Mouse (Mus musculus): ENCODE results near the gene Fig4. TPM values are rescaled to one million over a fixed set of nuclear protein-coding genes. Genes with fewer than 3 reads are reported as not detected.

Fig4 gene
- polyA plus RNA-seq, 1 experiment from 2014 or later, result 17.0 TPM

GRCm38 (mm10) chr10:41204637-41205315 is 98.3 kb downstream of the Fig4 start:
- Histone ChIP-seq H3K4me2 (no peak overlapping the region), H3K9ac (no peak overlapping the region), H3K27ac (no peak overlapping the region), H3K9me3 (no peaks in the 10 kb centered on the region), H3K4me1 (no peaks in the 10 kb centered on the region), H3K27me3 (no peaks in the 10 kb centered on the region), H3K36me3 (no peaks in the 10 kb centered on the region), H3K4me3 (no peak overlapping the region)
- ATAC-seq (ENCODE audit: insufficient number of reproducible peaks, low FRiP score, low TSS enrichment, low read depth), result no peak
- WGBS, result 72% methylated on average over 11 of the region's 11 CpGs

DNA sequence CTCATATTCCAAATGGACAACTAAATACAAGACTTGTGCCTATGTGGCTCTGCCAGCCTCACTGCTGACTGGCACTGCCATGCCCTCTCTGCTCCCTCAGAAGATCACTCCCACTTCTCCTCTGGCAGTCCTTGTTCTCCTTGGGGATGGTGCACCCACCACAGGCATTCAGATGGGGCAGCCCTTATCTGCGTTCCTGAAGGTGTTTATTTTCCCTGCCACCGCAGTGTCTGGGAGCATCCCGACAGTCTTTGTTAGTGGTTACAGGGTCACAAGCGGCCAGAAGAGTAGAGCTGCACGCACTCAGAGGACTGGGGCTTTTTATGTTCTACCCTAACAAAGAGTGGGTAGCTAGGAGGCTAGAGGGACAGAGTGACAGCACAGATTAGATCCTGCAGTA is 98.9 kb downstream of the Fig4 start:
- Histone ChIP-seq H3K9ac (no peak overlapping the region), H3K4me2 (no peak overlapping the region), H3K36me3 (no peaks in the 10 kb centered on the region), H3K4me1 (no peaks in the 10 kb centered on the region), H3K27me3 (no peaks in the 10 kb centered on the region), H3K9me3 (no peaks in the 10 kb centered on the region), H3K27ac (no peak overlapping the region), H3K4me3 (no peak overlapping the region)
- 57% methylated on average over 5 of the region's 5 CpGs for WGBS
- ATAC-seq (ENCODE audit: insufficient number of reproducible peaks, low FRiP score, low TSS enrichment, low read depth), result no peak

DNA sequence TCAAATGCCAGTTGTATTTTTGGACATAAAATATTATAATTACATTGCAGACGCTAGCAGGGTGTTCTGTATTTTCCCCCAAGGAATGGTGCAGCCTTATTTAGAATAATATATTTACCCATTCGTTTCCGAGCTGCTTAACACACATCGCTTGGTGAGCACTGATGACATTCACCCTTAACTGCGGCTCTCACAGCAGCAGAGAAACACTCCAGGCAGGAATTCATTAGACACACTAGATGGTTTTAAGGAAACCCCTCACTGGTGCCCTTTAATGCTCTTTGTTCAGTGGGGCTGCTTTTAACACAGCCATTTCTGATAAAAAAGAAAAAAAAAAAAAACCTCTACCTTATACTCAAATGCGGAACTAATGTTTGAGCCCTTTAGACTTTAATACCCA is 104.3 kb downstream of the Fig4 start:
- Histone ChIP-seq H3K9ac (no peak overlapping the region), H3K4me3 (no peak overlapping the region), H3K9me3 (no peaks in the 10 kb centered on the region), H3K4me1 (no peaks in the 10 kb centered on the region), H3K36me3 (no peaks in the 10 kb centered on the region), H3K27ac (no peak overlapping the region), H3K27me3 (no peaks in the 10 kb centered on the region), H3K4me2 (no peak overlapping the region)
- WGBS, result 65% methylated on average over 6 of the region's 6 CpGs
- ATAC-seq (ENCODE audit: insufficient number of reproducible peaks, low FRiP score, low TSS enrichment, low read depth), result no peak

GRCm38 (mm10) chr10:41197788-41198187 is 105.3 kb downstream of the Fig4 start:
- 93% methylated on average over 5 of the region's 5 CpGs for WGBS

DNA sequence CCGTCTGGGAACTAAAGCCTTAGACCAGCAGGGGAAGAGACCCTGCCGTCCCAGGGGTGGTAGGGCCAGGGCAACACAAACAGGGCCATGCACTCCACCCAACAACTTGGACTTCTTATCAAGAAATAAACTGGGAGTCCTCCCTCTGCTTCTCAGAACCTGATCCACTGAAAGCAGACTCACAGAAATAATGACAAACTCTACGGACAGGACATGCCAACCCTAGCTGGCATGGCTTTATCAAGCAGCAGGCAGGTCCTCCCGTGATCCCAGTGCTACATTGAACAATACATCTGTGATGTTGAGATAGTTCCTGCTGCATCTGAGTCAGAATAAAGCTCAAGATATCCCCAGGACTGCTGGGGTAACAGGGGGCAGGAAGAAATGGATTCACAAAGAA is 106.8 kb downstream of the Fig4 start:
- no peak overlapping the region for H3K27ac ChIP-seq
- 77% methylated on average over 4 of the region's 4 CpGs for WGBS
- no peaks in the 10 kb centered on the region for H3K4me1 ChIP-seq
- H3K4me3 ChIP-seq, result no peak overlapping the region
- H3K4me2 ChIP-seq, result no peak overlapping the region
- H3K27me3 ChIP-seq, result no peaks in the 10 kb centered on the region
- no peaks in the 10 kb centered on the region for H3K36me3 ChIP-seq
- no peak for ATAC-seq (ENCODE audit: insufficient number of reproducible peaks, low FRiP score, low TSS enrichment, low read depth)
- H3K9me3 ChIP-seq, result no peaks in the 10 kb centered on the region
- H3K9ac ChIP-seq, result no peak overlapping the region

More at GRCm38 (mm10) chr10:41197788-41198187, 105.3 kb downstream of the Fig4 start:
- Histone ChIP-seq H3K9ac (no peak overlapping the region), H3K27ac (no peak overlapping the region), H3K36me3 (no peaks in the 10 kb centered on the region), H3K4me2 (no peak overlapping the region), H3K4me1 (no peaks in the 10 kb centered on the region), H3K9me3 (no peaks in the 10 kb centered on the region), H3K27me3 (no peaks in the 10 kb centered on the region), H3K4me3 (no peak overlapping the region)
- no peak for ATAC-seq (ENCODE audit: insufficient number of reproducible peaks, low FRiP score, low TSS enrichment, low read depth)

- H3K4me2 ChIP-seq, result no peak overlapping the region
- H3K27ac ChIP-seq, result no peak overlapping the region
- no peaks in the 10 kb centered on the region for H3K4me1 ChIP-seq
- no peak overlapping the region for H3K4me3 ChIP-seq
- 72% methylated on average over 3 of the region's 3 CpGs for WGBS
- no peak overlapping the region for H3K9ac ChIP-seq
- no peaks in the 10 kb centered on the region for H3K9me3 ChIP-seq
- peaks cover 5% of the 10 kb centered on the region for H3K36me3 ChIP-seq
- H3K27me3 ChIP-seq, result no peaks in the 10 kb centered on the region
- ATAC-seq (ENCODE audit: insufficient number of reproducible peaks, low FRiP score, low TSS enrichment, low read depth), result no peak
Measured at GRCm38 (mm10) chr10:41189392-41189791, 113.7 kb downstream of the Fig4 start.

- WGBS, result 67% methylated on average over 3 of the region's 3 CpGs
- H3K27me3 ChIP-seq, result no peaks in the 10 kb centered on the region
- no peaks in the 10 kb centered on the region for H3K9me3 ChIP-seq
- no peak overlapping the region for H3K4me3 ChIP-seq
- H3K36me3 ChIP-seq, result peaks cover 5% of the 10 kb centered on the region
- ATAC-seq (ENCODE audit: insufficient number of reproducible peaks, low FRiP score, low TSS enrichment, low read depth), result no peak
- no peak overlapping the region for H3K27ac ChIP-seq
- H3K4me1 ChIP-seq, result no peaks in the 10 kb centered on the region
- H3K4me2 ChIP-seq, result no peak overlapping the region
- no peak overlapping the region for H3K9ac ChIP-seq
Measured at GRCm38 (mm10) chr10:41183975-41184374, 119.1 kb downstream of the Fig4 start.

DNA sequence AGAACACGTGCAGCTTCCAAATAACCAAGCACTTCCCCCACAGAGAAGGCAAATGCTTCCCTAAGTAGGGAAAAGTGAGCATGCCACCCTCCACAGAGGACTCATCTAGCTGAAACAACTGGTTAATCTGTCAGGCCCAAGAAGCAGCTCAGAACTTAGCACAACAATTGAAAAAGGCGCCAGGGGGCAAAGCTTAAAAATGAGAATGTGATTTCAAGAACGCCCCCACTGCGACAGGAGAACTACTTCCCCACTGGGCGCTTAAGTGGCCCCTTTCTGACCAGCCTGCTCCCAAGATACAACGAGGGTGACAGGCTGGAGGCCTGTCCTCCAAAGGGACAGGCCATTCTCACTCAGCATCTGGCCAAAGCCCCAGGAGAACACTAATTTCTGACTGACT is 120.4 kb downstream of the Fig4 start:
- H3K27ac ChIP-seq, result no peak overlapping the region
- H3K36me3 ChIP-seq, result no peaks in the 10 kb centered on the region; the same call in 1 of the 2 replicates
- ATAC-seq (ENCODE audit: insufficient number of reproducible peaks, low FRiP score, low TSS enrichment, low read depth), result no peak
- H3K9me3 ChIP-seq, result no peaks in the 10 kb centered on the region
- H3K4me2 ChIP-seq, result no peak overlapping the region
- H3K9ac ChIP-seq, result no peak overlapping the region
- no peaks in the 10 kb centered on the region for H3K4me1 ChIP-seq
- no peaks in the 10 kb centered on the region for H3K27me3 ChIP-seq
- no peak overlapping the region for H3K4me3 ChIP-seq
- WGBS, result 23% methylated on average over 6 of the region's 6 CpGs

- H3K9me3 ChIP-seq, result no peaks in the 10 kb centered on the region
Measured at GRCm38 (mm10) chr10:41166141-41166540, 136.9 kb downstream of the Fig4 start.

DNA sequence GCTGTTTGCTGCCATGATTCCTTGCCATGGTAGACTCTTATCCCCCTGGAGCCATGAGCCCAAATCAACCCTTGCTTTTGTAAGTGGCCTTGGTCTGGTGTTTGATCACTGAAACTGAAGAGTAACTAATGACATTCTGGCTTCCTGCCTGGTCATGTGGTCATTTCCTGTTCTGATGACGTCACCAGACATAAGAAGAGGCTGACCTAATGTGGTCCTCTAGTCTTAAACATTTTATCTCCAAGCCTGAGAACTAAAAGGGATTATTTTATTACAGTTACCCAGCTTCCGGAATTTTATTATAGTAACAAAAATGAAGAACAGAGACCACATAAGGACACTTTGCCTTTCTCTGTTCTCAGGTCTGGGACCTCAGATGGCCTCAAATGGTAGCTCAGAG is 140.0 kb downstream of the Fig4 start:
- no peak overlapping the region for H3K27ac ChIP-seq
- H3K9ac ChIP-seq, result no peak overlapping the region
- H3K27me3 ChIP-seq, result no peaks in the 10 kb centered on the region
- no peak overlapping the region for H3K4me3 ChIP-seq
- WGBS, result 58% methylated on average over 2 of the region's 2 CpGs
- H3K9me3 ChIP-seq, result no peaks in the 10 kb centered on the region
- H3K36me3 ChIP-seq, result no peaks in the 10 kb centered on the region
- H3K4me1 ChIP-seq, result no peaks in the 10 kb centered on the region
- no peak for ATAC-seq (ENCODE audit: insufficient number of reproducible peaks, low FRiP score, low TSS enrichment, low read depth)
- H3K4me2 ChIP-seq, result no peak overlapping the region

More at GRCm38 (mm10) chr10:41166141-41166540, 136.9 kb downstream of the Fig4 start:
- no peaks in the 10 kb centered on the region for H3K36me3 ChIP-seq
- H3K27ac ChIP-seq, result no peak overlapping the region
- no peak overlapping the region for H3K9ac ChIP-seq
- no peaks in the 10 kb centered on the region for H3K27me3 ChIP-seq
- no peak overlapping the region for H3K4me2 ChIP-seq
- ATAC-seq (ENCODE audit: insufficient number of reproducible peaks, low FRiP score, low TSS enrichment, low read depth), result no peak
- no peak overlapping the region for H3K4me3 ChIP-seq
- 90% methylated on average over 5 of the region's 5 CpGs for WGBS
- no peaks in the 10 kb centered on the region for H3K4me1 ChIP-seq

DNA sequence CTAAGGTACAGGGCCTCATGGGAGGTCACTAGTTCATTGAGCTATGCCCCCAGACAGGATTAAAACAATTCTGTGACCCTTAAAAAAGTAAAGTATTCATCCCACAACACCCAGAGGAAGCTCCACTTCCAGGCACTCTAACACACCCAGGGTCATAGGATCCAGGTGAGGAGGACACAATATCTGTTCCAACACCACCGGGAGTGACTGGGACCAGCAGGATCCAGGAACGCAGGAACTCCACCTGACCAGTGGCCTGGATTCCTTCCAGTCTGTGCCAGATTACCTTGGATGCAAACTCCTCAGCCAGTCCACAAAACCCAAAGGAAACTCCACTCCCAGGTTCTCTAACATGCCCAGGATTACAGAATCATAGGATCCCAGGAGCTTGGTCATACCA is 145.8 kb downstream of the Fig4 start:
- Histone ChIP-seq H3K27me3 (no peaks in the 10 kb centered on the region), H3K27ac (no peak overlapping the region), H3K4me3 (no peak overlapping the region), H3K4me2 (no peak overlapping the region), H3K9me3 (no peaks in the 10 kb centered on the region), H3K36me3 (no peaks in the 10 kb centered on the region), H3K4me1 (no peaks in the 10 kb centered on the region), H3K9ac (no peak overlapping the region)
- ATAC-seq (ENCODE audit: insufficient number of reproducible peaks, low FRiP score, low TSS enrichment, low read depth), result no peak
- 75% methylated on average over 2 of the region's 2 CpGs for WGBS

GRCm38 (mm10) chr10:41156693-41157092 is 146.4 kb downstream of the Fig4 start:
- Histone ChIP-seq H3K27ac (no peak overlapping the region), H3K4me3 (no peak overlapping the region), H3K9ac (no peak overlapping the region), H3K36me3 (no peaks in the 10 kb centered on the region), H3K4me1 (no peaks in the 10 kb centered on the region), H3K4me2 (no peak overlapping the region), H3K9me3 (no peaks in the 10 kb centered on the region), H3K27me3 (no peaks in the 10 kb centered on the region)
- WGBS, result 83% methylated on average over 1 of the region's 1 CpGs
- no peak for ATAC-seq (ENCODE audit: insufficient number of reproducible peaks, low FRiP score, low TSS enrichment, low read depth)

DNA sequence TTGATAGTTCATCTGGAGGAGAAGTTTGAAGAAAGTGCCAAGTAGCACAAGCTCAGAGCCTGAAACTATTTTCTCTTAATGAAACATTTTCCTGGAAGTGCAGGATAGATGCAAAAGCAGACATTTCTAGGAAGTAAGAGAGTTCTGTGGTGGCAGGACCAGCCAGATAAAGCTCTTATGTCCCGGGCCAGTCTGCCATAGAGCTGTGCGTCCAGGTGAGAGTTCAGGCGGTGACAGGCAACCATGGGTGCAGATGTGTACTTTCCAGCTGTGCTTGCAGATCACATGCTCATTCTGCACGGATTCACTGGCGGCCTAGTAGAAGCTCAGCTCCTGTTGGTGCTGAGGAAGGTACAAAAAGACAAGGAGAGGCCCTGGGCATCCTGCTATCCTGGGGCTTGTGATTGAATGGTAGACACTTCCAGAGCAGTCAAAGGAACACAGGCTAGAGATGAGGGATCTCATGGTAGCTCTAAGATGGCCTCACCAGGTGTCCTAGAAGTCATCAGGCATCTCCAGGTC is 149.8 kb downstream of the Fig4 start:
- H3K27ac ChIP-seq, result no peak overlapping the region
- no peak overlapping the region for H3K4me2 ChIP-seq
- no peak overlapping the region for H3K9ac ChIP-seq
- no peaks in the 10 kb centered on the region for H3K4me1 ChIP-seq
- no peaks in the 10 kb centered on the region for H3K27me3 ChIP-seq
- no peak for ATAC-seq (ENCODE audit: insufficient number of reproducible peaks, low FRiP score, low TSS enrichment, low read depth)
- no peaks in the 10 kb centered on the region for H3K36me3 ChIP-seq
- 89% methylated on average over 5 of the region's 5 CpGs for WGBS
- H3K9me3 ChIP-seq, result no peaks in the 10 kb centered on the region
- H3K4me3 ChIP-seq, result no peak overlapping the region
